Mouse (Mus musculus) thymus, adult 2 months (tissue): ENCODE measurements at regions not wholly inside any gene's neighbourhood (a gene's known extent, or its start where the extent isn't known, plus 50 kb on each side); places are given as distances from the start of the nearest gene placed in this dataset.

Source experiments
- DNase-seq: peaks from one replicate; pipeline ENCODE4 v3.0.0; 2021
- H3K27ac ChIP-seq: fragments of 200-500 bp; 2 replicates; pipeline ENCODE4 v1.5.1; 2012; ENCODE audit warnings: low read length, control low read depth; ENCODE audit not compliant: control insufficient read depth, insufficient read depth
- H3K27me3 ChIP-seq: fragments of 200-500 bp; 2 replicates; pipeline ENCODE4 v1.6.1; 2012; ENCODE audit warnings: mild to moderate bottlenecking, low read length, moderate library complexity, mixed read lengths; ENCODE audit not compliant: control insufficient read depth, insufficient read depth
- H3K36me3 ChIP-seq: fragments of 200-500 bp; 2 replicates; pipeline ENCODE4 v1.6.1; 2012; ENCODE audit warnings: mild to moderate bottlenecking, low read length, moderate library complexity; ENCODE audit not compliant: control insufficient read depth, insufficient read depth
- H3K4me1 ChIP-seq: fragments of 200-500 bp; replicated peaks from 2 replicates; pipeline ENCODE4 v1.6.1; 2012; ENCODE audit warnings: low read length; ENCODE audit not compliant: control insufficient read depth, insufficient read depth
- H3K4me3 ChIP-seq: fragments of 200-500 bp; 2 replicates; pipeline ENCODE4 v1.5.1; 2012; ENCODE audit warnings: mild to moderate bottlenecking, low read length, control low read depth, moderate library complexity; ENCODE audit not compliant: control insufficient read depth, insufficient read depth
- CTCF ChIP-seq: fragments of 200-500 bp; IDR thresholded peaks from 2 replicates; pipeline ENCODE4 v1.5.1; 2012; ENCODE audit warnings: mild to moderate bottlenecking, control low read depth, low read length, moderate library complexity, borderline replicate concordance; ENCODE audit not compliant: control insufficient read depth, poor library complexity, insufficient read depth; ENCODE audit errors: extremely low read depth
- POLR2A ChIP-seq: fragments of 200-500 bp; IDR thresholded peaks from 2 replicates; pipeline ENCODE4 v1.6.1; 2012; ENCODE audit warnings: mild to moderate bottlenecking, low read length, control low read depth, moderate library complexity; ENCODE audit not compliant: control insufficient read depth, poor library complexity, insufficient read depth; ENCODE audit errors: extremely low read depth
- WGBS: fragments of 180-500 bp; shearing (Covaris S2); methylation state at CpG from one replicate; pipeline ENCODE4 v1.1.7; 2018; 5-methylcytosine and 5-hydroxymethylcytosine counted together

GRCm38 (mm10) chr4:152647084-152647483 is 169.4 kb upstream of the Kcnab2 start:
- DNase-seq, result no peak
- no peaks in the 10 kb centered on the region for H3K36me3 ChIP-seq
- no peak overlapping the region for H3K27ac ChIP-seq
- TF ChIP-seq CTCF, result no peak
- H3K4me1 ChIP-seq, result no peaks in the 10 kb centered on the region
- H3K27me3 ChIP-seq, result no peaks in the 10 kb centered on the region
- WGBS, result 93% methylated on average over 14 of the region's 14 CpGs
- no peak overlapping the region for H3K4me3 ChIP-seq

DNA sequence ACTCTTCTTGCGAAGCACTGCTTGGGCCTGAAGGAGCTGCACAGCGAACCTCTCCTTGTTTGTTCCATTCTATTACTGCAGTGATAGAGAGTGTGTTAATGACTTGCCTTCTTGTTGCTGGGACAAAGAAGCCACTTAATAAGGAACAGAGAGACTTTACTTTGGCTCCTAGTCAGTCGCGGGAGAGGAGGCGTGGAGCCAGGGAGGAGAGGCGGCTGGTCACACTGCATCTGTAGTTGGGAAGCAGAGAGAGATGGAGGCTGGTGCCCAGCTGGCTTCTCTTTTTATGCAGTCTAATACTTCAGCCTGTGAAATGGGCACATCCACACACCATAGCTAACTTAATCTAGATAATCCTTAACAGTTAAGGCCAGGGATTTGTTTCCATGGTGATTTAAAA is 159.4 kb upstream of the Kcnab2 start:
- WGBS, result 82% methylated on average over 6 of the region's 6 CpGs
- Histone ChIP-seq H3K4me3 (no peak overlapping the region), H3K27ac (no peak overlapping the region), H3K4me1 (no peaks in the 10 kb centered on the region), H3K36me3 (no peaks in the 10 kb centered on the region), H3K27me3 (no peaks in the 10 kb centered on the region)
- DNase-seq, result no peak
- TF ChIP-seq CTCF (no peak), POLR2A (no peak)

DNA sequence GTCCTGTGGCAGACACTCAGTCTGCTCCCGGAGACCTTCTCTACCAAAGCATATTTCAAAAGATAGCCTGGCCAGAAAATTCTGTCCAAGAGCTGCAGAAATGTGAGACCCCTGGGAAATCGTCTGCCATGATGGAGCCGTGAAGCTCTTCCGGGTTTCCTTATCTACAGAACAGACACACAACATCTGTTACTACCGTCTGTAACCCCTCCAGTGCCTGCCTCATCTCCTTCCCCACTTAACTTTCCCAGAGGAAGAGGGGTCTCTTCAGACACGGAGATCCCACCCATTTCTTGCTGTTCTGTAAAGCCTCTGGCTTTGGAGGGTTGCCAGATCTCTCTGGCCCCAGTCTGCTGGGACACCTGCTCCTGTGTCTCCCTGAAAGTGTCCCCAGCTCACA is 156.2 kb upstream of the Kcnab2 start:
- Histone ChIP-seq H3K4me3 (no peak overlapping the region), H3K36me3 (no peaks in the 10 kb centered on the region), H3K4me1 (no peaks in the 10 kb centered on the region), H3K27ac (no peak overlapping the region), H3K27me3 (no peaks in the 10 kb centered on the region)
- DNase-seq, result no peak
- 57% methylated on average over 6 of the region's 6 CpGs for WGBS
- TF ChIP-seq POLR2A (no peak), CTCF (no peak)

DNA sequence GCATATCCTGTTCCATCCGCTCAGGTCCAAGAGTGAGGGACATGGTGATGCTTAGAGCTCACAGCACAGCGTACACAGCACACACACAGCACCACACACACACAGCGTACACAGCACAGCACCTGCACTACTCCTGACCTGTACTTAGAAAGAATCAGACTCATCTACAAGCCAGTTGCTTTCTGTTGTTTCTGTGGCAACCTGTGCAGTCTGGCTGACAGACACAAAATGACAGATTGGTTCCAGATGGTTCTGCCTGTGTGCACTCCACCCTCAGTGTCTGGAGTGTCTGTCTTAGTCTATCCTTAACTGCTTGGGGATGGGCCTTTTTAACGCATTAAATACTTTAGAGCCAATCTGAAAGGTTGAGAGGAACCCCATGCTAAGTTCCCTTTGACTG is 150.4 kb upstream of the Kcnab2 start:
- no peaks in the 10 kb centered on the region for H3K4me1 ChIP-seq
- 85% methylated on average over 4 of the region's 4 CpGs for WGBS
- TF ChIP-seq POLR2A (no peak), CTCF (no peak)
- no peaks in the 10 kb centered on the region for H3K36me3 ChIP-seq
- no peak overlapping the region for H3K27ac ChIP-seq
- DNase-seq, result no peak
- no peaks in the 10 kb centered on the region for H3K27me3 ChIP-seq
- H3K4me3 ChIP-seq, result no peak overlapping the region

GRCm38 (mm10) chr4:152625032-152626003 is 147.6 kb upstream of the Kcnab2 start:
- Histone ChIP-seq H3K36me3 (no peaks in the 10 kb centered on the region), H3K4me1 (no peaks in the 10 kb centered on the region), H3K27me3 (no peaks in the 10 kb centered on the region), H3K27ac (no peak overlapping the region), H3K4me3 (no peak overlapping the region)
- TF ChIP-seq POLR2A (no peak), CTCF (peak; percentile 62; the same call in 1 of the 2 replicates)
- DNase-seq, result peak; percentile 25
- 17% methylated on average over 22 of the region's 22 CpGs for WGBS

DNA sequence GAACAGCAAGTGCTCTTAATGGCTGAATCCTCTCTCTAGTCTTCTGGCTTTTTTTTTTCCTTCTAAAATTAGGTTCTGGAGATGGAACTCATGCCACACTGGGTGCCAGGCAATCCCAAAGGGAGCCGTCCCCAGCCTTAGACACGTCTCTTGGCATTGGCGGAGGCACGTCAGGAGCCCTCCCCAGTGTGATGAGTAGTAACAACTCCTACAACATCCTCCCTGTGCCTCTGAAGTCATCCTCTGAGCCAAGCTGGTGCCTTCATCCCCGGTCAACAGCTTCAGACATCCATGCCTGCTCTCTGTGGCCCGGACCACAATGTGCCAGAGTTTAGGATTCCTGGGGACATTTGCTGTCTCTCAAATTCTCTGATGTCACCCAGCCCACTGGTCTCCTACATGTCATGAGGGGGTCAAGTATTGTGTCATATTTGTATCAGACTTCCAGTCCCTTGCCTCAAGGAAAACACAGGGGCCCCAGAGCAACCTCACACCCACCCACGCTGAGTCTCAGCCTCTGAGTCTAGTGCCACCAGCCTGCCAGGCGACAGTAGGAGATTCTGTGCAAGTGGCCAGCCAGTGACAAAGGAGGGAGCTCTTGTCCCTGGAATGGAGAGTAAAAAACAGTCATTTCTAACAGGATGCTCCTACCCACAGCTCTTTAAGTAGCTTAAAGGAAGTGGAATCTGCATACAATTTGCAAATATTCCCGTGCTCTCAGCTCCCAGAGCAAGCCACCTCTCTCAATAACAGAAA is 144.5 kb upstream of the Kcnab2 start:
- no peak for DNase-seq
- Histone ChIP-seq H3K36me3 (no peaks in the 10 kb centered on the region), H3K27me3 (no peaks in the 10 kb centered on the region), H3K27ac (no peak overlapping the region), H3K4me1 (no peaks in the 10 kb centered on the region), H3K4me3 (no peak overlapping the region)
- no peak for TF ChIP-seq POLR2A
- TF ChIP-seq CTCF, result no peak
- 68% methylated on average over 9 of the region's 9 CpGs for WGBS
